Mouse (Mus musculus): Measurements from ENCODE around the gene Unc5a. TPM values are rescaled to one million over a fixed set of nuclear protein-coding genes. Genes with fewer than 3 reads are reported as not detected.

Unc5a gene
- 0.44 and 0.52 TPM in 2 replicates for polyA plus RNA-seq (2012; rRNA removed)

DNA sequence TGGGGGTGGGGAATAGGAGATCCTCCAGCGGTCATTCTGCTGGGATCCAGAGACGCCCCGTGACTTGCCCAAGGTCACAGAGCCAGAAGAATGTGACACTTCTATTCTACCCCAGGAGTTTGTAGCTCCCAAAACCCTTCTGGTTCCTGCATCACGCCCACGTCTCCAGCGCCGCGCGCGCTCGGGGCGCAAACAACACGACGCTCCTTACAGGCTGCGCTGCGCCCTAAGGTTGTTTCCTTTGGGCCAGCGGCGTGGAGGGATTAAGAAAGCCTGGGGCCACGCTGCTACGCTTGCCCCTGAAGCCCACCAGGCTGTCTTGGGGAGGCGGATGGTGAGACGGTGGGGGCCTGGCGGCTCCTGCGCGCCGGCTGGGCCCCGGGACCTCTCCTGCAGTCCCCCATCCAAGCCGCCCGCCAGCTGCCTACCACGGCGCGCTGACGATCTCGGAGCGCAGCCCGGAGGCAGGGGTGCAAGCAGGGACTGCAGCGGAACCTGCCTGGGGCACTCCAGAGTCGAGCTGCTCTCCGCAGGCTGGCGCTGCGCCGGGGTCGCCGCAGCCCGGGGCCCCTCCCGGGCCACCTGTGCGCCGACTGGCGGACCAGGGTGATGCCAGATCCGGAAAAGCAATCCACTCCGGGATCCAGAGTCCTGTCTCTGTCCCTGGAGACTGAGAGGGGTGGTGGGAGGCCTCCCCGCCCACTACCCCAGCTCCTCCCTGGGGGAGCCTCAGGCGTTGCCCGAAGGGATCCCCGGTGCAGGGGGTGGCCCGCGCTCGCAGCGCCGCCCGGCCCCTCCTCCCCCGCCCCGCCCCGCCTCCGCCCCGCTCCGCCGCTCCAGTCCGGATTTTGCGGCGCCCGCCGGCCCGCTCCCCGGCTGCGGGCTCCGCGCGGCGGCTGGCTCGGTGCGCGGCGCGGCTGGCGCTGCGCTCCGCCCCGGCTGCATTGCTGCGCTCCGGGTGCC is at the start of gene Unc5a:
Unc5a (plus strand) TSS at position 881 of the 963 bp plus-strand sequence.

DNA sequence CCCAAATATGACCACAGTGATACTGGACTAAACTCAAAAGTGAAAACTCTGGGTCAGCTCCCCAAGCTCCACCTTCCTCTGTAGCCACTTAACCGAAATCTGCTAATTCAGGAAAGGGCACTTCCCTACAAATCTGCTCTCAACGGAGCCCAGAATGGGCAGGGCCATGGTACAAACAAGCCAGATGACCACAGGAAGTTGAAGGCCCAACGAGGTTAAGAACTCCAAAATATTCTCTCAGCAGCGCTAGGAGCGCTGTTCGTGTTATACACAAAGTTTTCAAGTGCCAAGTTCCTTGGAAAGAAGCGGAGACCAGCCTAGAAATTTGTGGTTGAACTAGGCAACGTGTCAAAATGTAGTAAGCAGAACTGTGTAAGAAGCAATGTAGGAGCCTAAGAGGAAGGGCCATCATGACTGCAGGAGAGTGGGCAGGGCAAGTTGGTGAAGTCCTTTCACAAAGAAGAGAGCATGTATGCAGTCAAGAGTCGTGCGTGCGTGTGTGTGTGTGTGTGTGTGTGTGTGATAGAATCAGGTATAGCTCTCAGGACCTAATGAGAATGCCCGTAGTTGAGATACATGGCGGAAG is 72.1 kb downstream of the Unc5a start, which contains the start of gene Hk3:
Hk3 (minus strand) TSS at position 192 of the 586 bp plus-strand sequence.

Other genes starting within 250 kb of the Unc5a start
- gene Cdhr2, start 247.9 kb upstream of the Unc5a start, polyA plus RNA-seq (2012; rRNA removed), result 9.8 and 10.2 TPM in 2 replicates
- gene Gprin1, start 199.5 kb upstream of the Unc5a start, polyA plus RNA-seq (2012; rRNA removed), result 0.01 and 0.04 TPM in 2 replicates
- not detected in 2 replicates for gene Sncb, start 182.8 kb upstream of the Unc5a start, polyA plus RNA-seq (2012; rRNA removed)
- gene Eif4e1b, start 165.4 kb upstream of the Unc5a start, polyA plus RNA-seq (2012; rRNA removed), result not detected in 2 replicates
- 0.71 and 0.74 TPM in 2 replicates for gene Tspan17, start 160.0 kb upstream of the Unc5a start, polyA plus RNA-seq (2012; rRNA removed)
- 8.9 and 9.1 TPM in 2 replicates for gene Hk3, start 72.0 kb downstream of the Unc5a start, polyA plus RNA-seq (2012; rRNA removed)
- gene Uimc1, start 150.9 kb downstream of the Unc5a start, polyA plus RNA-seq (2012; rRNA removed), result 9.8 and 11.8 TPM in 2 replicates
- 6.8 and 6.9 TPM in 2 replicates for gene Zfp346, start 155.9 kb downstream of the Unc5a start, polyA plus RNA-seq (2012; rRNA removed)
- gene Gm17617, start 184.1 kb downstream of the Unc5a start, polyA plus RNA-seq (2012; rRNA removed), result not detected in 2 replicates
- gene Fgfr4, start 203.2 kb downstream of the Unc5a start, polyA plus RNA-seq (2012; rRNA removed), result 4.9 and 5.9 TPM in 2 replicates